Comparison of ENCODE assay signal across 9 mouse cellular contexts in genomic region chr9:108508776-108509175, GRCm38 (mm10). TPM values are rescaled to one million over a fixed set of nuclear protein-coding genes. Genes with fewer than 3 reads are reported as not detected.
DNase-seq lines count a peak whose midpoint lies in the region; ATAC-seq and TF ChIP-seq lines count a peak whose summit lies in the region.
"Had no signal": no experiment of that assay in that cellular context is flagged by ENCODE, and none has a peak within 500 bp of the region (broad histone marks: within the 10 kb centered on the region; RNA-seq: fewer than 3 reads in every experiment).

No protein-coding gene starts in this region.

- H3K27me3 ChIP-seq in heart, embryonic 13.5 days (replicated peaks), result no peaks in the 10 kb centered on the region
- no peaks in the 10 kb centered on the region for H3K27me3 ChIP-seq in hindbrain, embryonic 14.5 days (ENCODE audit: control insufficient read depth, insufficient read depth, low read length)
- H3K27me3 ChIP-seq in midbrain, embryonic 14.5 days (ENCODE audit: control insufficient read depth, insufficient read depth, low read length), result no peaks in the 10 kb centered on the region

- no peak for ATAC-seq in heart, embryonic 13.5 days (ENCODE audit: extremely low read depth, insufficient number of reproducible peaks, low FRiP score, low TSS enrichment)
- ATAC-seq in hindbrain, embryonic 14.5 days (ENCODE audit: low FRiP score), result no peak
- ATAC-seq in midbrain, embryonic 14.5 days (ENCODE audit: low FRiP score, low TSS enrichment), result no peak
- ATAC-seq in inflammation-experienced regulatory T-cells, adult 6 months, result no peak

- intact Hi-C loops in heart, postnatal 10 days (cut with DNase I), result no loop called here
- intact Hi-C loops in left cerebral cortex, postnatal 10 days (cut with DNase I), result no loop called here

- peak overlapping the region; percentile 73; the same call in 1 of the 2 replicates for H3K27ac ChIP-seq in heart, embryonic 13.5 days (replicated peaks)
- H3K27ac ChIP-seq in bone marrow macrophage, adult 2 months (ENCODE audit: insufficient read depth, low read depth, low read length), result peak overlapping the region; percentile 59
- no peak overlapping the region for H3K27ac ChIP-seq in hindbrain, embryonic 14.5 days
- H3K27ac ChIP-seq in midbrain, embryonic 14.5 days (replicated peaks; ENCODE audit: low read depth, low read length), result no peak overlapping the region

- peak overlapping the region; percentile 86 for H3K9ac ChIP-seq in heart, embryonic 13.5 days
- H3K9ac ChIP-seq in hindbrain, embryonic 14.5 days, result peak overlapping the region; percentile 70; the same call in 1 of the 2 replicates
- H3K9ac ChIP-seq in midbrain, embryonic 14.5 days (replicated peaks; ENCODE audit: low read length), result no peak overlapping the region

- TF ChIP-seq POLR2A in bone marrow macrophage, adult 2 months (IDR thresholded peaks at IDR 0.05; ENCODE audit: borderline replicate concordance, low read depth, low read length), result no peak

- DNase-seq in heart, postnatal 10 days, result no peak
- no peak for DNase-seq in hindbrain, embryonic 14.5 days (ENCODE audit: low spot score)
- DNase-seq in midbrain, embryonic 14.5 days, result no peak
- DNase-seq in left cerebral cortex, postnatal 10 days (ENCODE audit: extremely low spot score in 1 of 2, low spot score in 2 of 2), result no peak
- DNase-seq in urinary bladder, postnatal 10 days (ENCODE audit: low spot score), result no peak
- DNase-seq: embryo, embryonic 11 days had no signal

- peaks cover 50% of the 10 kb centered on the region for H3K36me3 ChIP-seq in heart, embryonic 13.5 days
- peaks cover 43% of the 10 kb centered on the region for H3K36me3 ChIP-seq in hindbrain, embryonic 14.5 days (replicated peaks; ENCODE audit: control insufficient read depth, insufficient read depth)
- H3K36me3 ChIP-seq in midbrain, embryonic 14.5 days (ENCODE audit: control insufficient read depth, insufficient read depth, low read length), result peaks cover 34% of the 10 kb centered on the region

- H3K4me2 ChIP-seq in heart, embryonic 13.5 days, result peak overlapping the region; percentile 97
- H3K4me2 ChIP-seq in hindbrain, embryonic 14.5 days (replicated peaks), result peak overlapping the region; percentile 96
- H3K4me2 ChIP-seq in midbrain, embryonic 14.5 days (ENCODE audit: low read length), result peak overlapping the region; percentile 79

- peak overlapping the region; percentile 67 for H3K4me3 ChIP-seq in heart, embryonic 13.5 days
- peak overlapping the region; percentile 71 for H3K4me3 ChIP-seq in bone marrow macrophage, adult 2 months (ENCODE audit: insufficient read depth, low read length)
- peak overlapping the region; percentile 72 for H3K4me3 ChIP-seq in hindbrain, embryonic 14.5 days (replicated peaks; ENCODE audit: low read length)
- peak overlapping the region; percentile 55 for H3K4me3 ChIP-seq in midbrain, embryonic 14.5 days (replicated peaks; ENCODE audit: low read depth, low read length)

- H3K4me1 ChIP-seq in heart, embryonic 13.5 days, result peaks cover 17% of the 10 kb centered on the region
- H3K4me1 ChIP-seq in bone marrow macrophage, adult 2 months (ENCODE audit: control insufficient read depth, insufficient read depth, low read length), result peaks cover 5% of the 10 kb centered on the region
- peaks cover 13% of the 10 kb centered on the region for H3K4me1 ChIP-seq in hindbrain, embryonic 14.5 days (replicated peaks; ENCODE audit: control insufficient read depth, insufficient read depth, low read length)
- H3K4me1 ChIP-seq in midbrain, embryonic 14.5 days (ENCODE audit: control insufficient read depth, insufficient read depth, low read length), result peaks cover 15% of the 10 kb centered on the region

- 82% methylated on average over 7 of the region's 7 CpGs for WGBS in heart, embryonic 13.5 days
- 89% methylated on average over 7 of the region's 7 CpGs for whole genome bisulfite sequencing in hindbrain, embryonic 14.5 days
- 90% methylated on average over 7 of the region's 7 CpGs for WGBS in midbrain, embryonic 14.5 days

- TF ChIP-seq CTCF in bone marrow macrophage, adult 2 months (IDR thresholded peaks at IDR 0.05; ENCODE audit: low read depth, low read length), result no peak

- no peaks in the 10 kb centered on the region for H3K9me3 ChIP-seq in heart, embryonic 13.5 days
- no peaks in the 10 kb centered on the region for H3K9me3 ChIP-seq in hindbrain, embryonic 14.5 days (ENCODE audit: control insufficient read depth, low read length)
- H3K9me3 ChIP-seq in midbrain, embryonic 14.5 days (ENCODE audit: control insufficient read depth, low read length), result no peaks in the 10 kb centered on the region

RNA-seq across cellular contexts. Expression of gene Qars, which starts 1.3 kb away (rescaled TPM):
- 62.2 and 69.0 TPM in 2 replicates for polyA plus RNA-seq in heart, embryonic 13.5 days (2015; fragmentation: Nextera tagmentation; extraction: Ambion mirVana)
- 10 to 100 TPM; 84.4 to 86.3 TPM for total RNA-seq in heart, postnatal 10 days (2021)
- polyA plus RNA-seq in bone marrow macrophage, adult 2 months (2012; ENCODE audit: insufficient read depth, insufficient read length, missing spikeins), result 165 and 180 TPM in 2 replicates
- polyA plus RNA-seq in hindbrain, embryonic 14.5 days (2014; fragmentation: Nextera tagmentation; extraction: Ambion mirVana), result 61.6 and 66.6 TPM in 2 replicates
- polyA plus RNA-seq in midbrain, embryonic 14.5 days (2014; fragmentation: Nextera tagmentation; extraction: Ambion mirVana), result 61.8 and 70.8 TPM in 2 replicates
- 10 to 100 TPM; 82.9 to 91.8 TPM for total RNA-seq in left cerebral cortex, postnatal 10 days (2021)
- polyA plus RNA-seq in inflammation-experienced regulatory T-cells, adult 6 months (2017; shearing (Covaris generic)), result 100 to 1,000 TPM; 123 to 167 (median 155) TPM

RNA-seq across cellular contexts. Expression of gene Qrich1, which starts 7.8 kb away (rescaled TPM):
- polyA plus RNA-seq in heart, embryonic 13.5 days (2015; fragmentation: Nextera tagmentation; extraction: Ambion mirVana), result 81.2 and 81.7 TPM in 2 replicates
- 10 to 100 TPM; 83.5 to 89.6 TPM for total RNA-seq in heart, postnatal 10 days (2021)
- 73.6 and 80.9 TPM in 2 replicates for polyA plus RNA-seq in bone marrow macrophage, adult 2 months (2012; ENCODE audit: insufficient read depth, insufficient read length, missing spikeins)
- polyA plus RNA-seq in hindbrain, embryonic 14.5 days (2014; fragmentation: Nextera tagmentation; extraction: Ambion mirVana), result 119 and 128 TPM in 2 replicates
- 119 and 146 TPM in 2 replicates for polyA plus RNA-seq in midbrain, embryonic 14.5 days (2014; fragmentation: Nextera tagmentation; extraction: Ambion mirVana)
- 100 to 1,000 TPM; 125 to 131 TPM for total RNA-seq in left cerebral cortex, postnatal 10 days (2021)
- 10 to 100 TPM; 68.0 to 91.8 (median 70.4) TPM for polyA plus RNA-seq in inflammation-experienced regulatory T-cells, adult 6 months (2017; shearing (Covaris generic))

RNA-seq across cellular contexts. Expression of gene Usp19, which starts 18.4 kb away (rescaled TPM):
- polyA plus RNA-seq in heart, embryonic 13.5 days (2015; fragmentation: Nextera tagmentation; extraction: Ambion mirVana), result 51.4 and 55.9 TPM in 2 replicates
- total RNA-seq in heart, postnatal 10 days (2021), result 100 to 1,000 TPM in 1 of 2 experiments, 10 to 100 TPM in 1; 98.4 to 103 TPM
- polyA plus RNA-seq in bone marrow macrophage, adult 2 months (2012; ENCODE audit: insufficient read depth, insufficient read length, missing spikeins), result 86.8 and 87.1 TPM in 2 replicates
- 64.9 and 69.7 TPM in 2 replicates for polyA plus RNA-seq in hindbrain, embryonic 14.5 days (2014; fragmentation: Nextera tagmentation; extraction: Ambion mirVana)
- polyA plus RNA-seq in midbrain, embryonic 14.5 days (2014; fragmentation: Nextera tagmentation; extraction: Ambion mirVana), result 64.3 and 72.5 TPM in 2 replicates
- total RNA-seq in left cerebral cortex, postnatal 10 days (2021), result 100 to 1,000 TPM; 104 to 114 TPM
- 10 to 100 TPM; 15.7 to 18.4 (median 18.4) TPM for polyA plus RNA-seq in inflammation-experienced regulatory T-cells, adult 6 months (2017; shearing (Covaris generic))

RNA-seq across cellular contexts. Expression of gene Lamb2, which starts 29.2 kb away (rescaled TPM):
- 45.3 and 49.0 TPM in 2 replicates for polyA plus RNA-seq in heart, embryonic 13.5 days (2015; fragmentation: Nextera tagmentation; extraction: Ambion mirVana)
- total RNA-seq in heart, postnatal 10 days (2021), result 100 to 1,000 TPM; 284 to 331 TPM
- polyA plus RNA-seq in bone marrow macrophage, adult 2 months (2012; ENCODE audit: insufficient read depth, insufficient read length, missing spikeins), result 2.7 and 3.4 TPM in 2 replicates
- 18.9 and 19.4 TPM in 2 replicates for polyA plus RNA-seq in hindbrain, embryonic 14.5 days (2014; fragmentation: Nextera tagmentation; extraction: Ambion mirVana)
- 9.4 and 15.9 TPM in 2 replicates for polyA plus RNA-seq in midbrain, embryonic 14.5 days (2014; fragmentation: Nextera tagmentation; extraction: Ambion mirVana)
- total RNA-seq in left cerebral cortex, postnatal 10 days (2021), result 10 to 100 TPM; 29.6 to 34.2 TPM
- under 1 TPM in 2 of 3 experiments, not detected in 1; 0.06 to 0.08 TPM for polyA plus RNA-seq in inflammation-experienced regulatory T-cells, adult 6 months (2017; shearing (Covaris generic))

RNA-seq across cellular contexts. Expression of gene Klhdc8b, which starts 47.4 kb away (rescaled TPM):
- 90.6 and 106 TPM in 2 replicates for polyA plus RNA-seq in heart, embryonic 13.5 days (2015; fragmentation: Nextera tagmentation; extraction: Ambion mirVana)
- total RNA-seq in heart, postnatal 10 days (2021), result 10 to 100 TPM; 29.2 to 33.4 TPM
- 3.6 and 6.2 TPM in 2 replicates for polyA plus RNA-seq in bone marrow macrophage, adult 2 months (2012; ENCODE audit: insufficient read depth, insufficient read length, missing spikeins)
- polyA plus RNA-seq in hindbrain, embryonic 14.5 days (2014; fragmentation: Nextera tagmentation; extraction: Ambion mirVana), result 52.8 and 57.2 TPM in 2 replicates
- 59.3 and 61.2 TPM in 2 replicates for polyA plus RNA-seq in midbrain, embryonic 14.5 days (2014; fragmentation: Nextera tagmentation; extraction: Ambion mirVana)
- 10 to 100 TPM; 32.5 to 35.9 TPM for total RNA-seq in left cerebral cortex, postnatal 10 days (2021)
- polyA plus RNA-seq in inflammation-experienced regulatory T-cells, adult 6 months (2017; shearing (Covaris generic)), result 1 to 10 TPM in 2 of 3 experiments, under 1 TPM in 1; 0.94 to 1.9 (median 1.6) TPM

Comparison
In these comparisons a context has a peak if more than half of its experiments do, and no peak if none do; other contexts are left out.
1. H3K27ac ChIP-seq: peak in heart, embryonic 13.5 days (single experiment) and bone marrow macrophage, adult 2 months (single experiment); none in hindbrain, embryonic 14.5 days (single experiment) and midbrain, embryonic 14.5 days (single experiment).
2. Peak in every context shown above with its lines, with median percentiles within 50 percentile points of each other: H3K4me2 ChIP-seq and H3K4me3 ChIP-seq.